In the genomic region with DNA sequence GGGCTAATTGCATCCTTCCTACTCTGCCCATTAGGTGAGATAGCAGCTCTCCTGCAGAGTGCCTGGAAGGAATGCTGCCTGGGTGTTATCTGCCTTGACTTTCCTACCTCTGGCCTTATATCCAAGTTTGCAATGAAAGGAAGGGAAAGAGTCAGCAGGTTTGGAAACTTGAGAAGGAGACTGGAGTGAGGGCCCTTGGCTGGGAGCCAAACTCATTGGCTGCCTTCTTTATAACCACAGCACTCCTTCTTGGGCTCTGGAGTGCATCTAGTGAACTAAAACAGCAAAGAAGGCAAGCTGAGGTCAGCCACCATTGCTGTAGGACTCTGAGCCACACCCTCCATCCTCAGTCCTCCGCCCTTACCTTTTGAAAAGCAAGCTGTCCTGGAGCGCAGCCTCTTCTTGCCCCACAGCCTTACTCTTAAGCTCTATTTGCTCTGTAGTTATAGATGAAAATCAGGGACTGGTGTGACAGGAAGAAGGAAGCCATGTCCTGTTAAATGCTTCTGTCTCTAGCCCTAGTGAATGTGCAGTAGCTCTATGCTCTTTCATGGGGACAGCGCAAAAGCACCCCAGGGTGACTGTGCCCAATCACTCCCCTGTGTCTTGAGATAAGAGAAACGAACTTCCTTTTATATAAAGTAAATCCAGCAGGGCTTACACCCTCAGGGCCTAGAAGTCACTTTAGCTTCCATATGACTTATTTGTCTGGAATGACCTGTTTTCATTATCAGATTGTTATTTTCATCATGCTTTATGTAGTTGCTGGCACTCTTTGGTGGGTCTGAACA, we compare ENCODE assay signal across 8 mouse cellular contexts. TPM values are rescaled to one million over a fixed set of nuclear protein-coding genes. Genes with fewer than 3 reads are reported as not detected.
DNase-seq lines count a peak whose midpoint lies in the region; ATAC-seq and TF ChIP-seq lines count a peak whose summit lies in the region.

No protein-coding gene starts in this region.

- H3K4me1 ChIP-seq in heart, embryonic 11.5 days (ENCODE audit: control insufficient read depth, insufficient read depth, low read length): peaks cover 47% of the 10 kb centered on the region
- H3K4me1 ChIP-seq in embryonic facial prominence, embryonic 15.5 days: peaks cover 34% of the 10 kb centered on the region
- H3K4me1 ChIP-seq in limb, embryonic 14.5 days (ENCODE audit: control insufficient read depth, insufficient read depth, low read length): peaks cover 44% of the 10 kb centered on the region

- WGBS in heart, embryonic 11.5 days (ENCODE audit: insufficient replicate concordance): 72% methylated on average over 4 of the region's 4 CpGs
- 68% methylated on average over 4 of the region's 4 CpGs for WGBS in embryonic facial prominence, embryonic 15.5 days
- 47% methylated on average over 4 of the region's 4 CpGs for WGBS in limb, embryonic 14.5 days

- H3K9ac ChIP-seq in heart, embryonic 11.5 days (ENCODE audit: low read depth, low read length): no peak overlapping the region
- no peak overlapping the region for H3K9ac ChIP-seq in embryonic facial prominence, embryonic 15.5 days
- H3K9ac ChIP-seq in limb, embryonic 14.5 days (ENCODE audit: low read depth, low read length, severe bottlenecking): no peak overlapping the region

- no peak for DNase-seq in heart, postnatal 25 days (ENCODE audit: low spot score)
- DNase-seq in 416B (ENCODE audit: low read depth): peak; percentile 21
- peak; percentile 95 for DNase-seq in limb, embryonic 14.5 days (ENCODE audit: low spot score)
- no peak for DNase-seq in layer of hippocampus, adult 18-20 months (ENCODE audit: low spot score in 2 of 2)
- DNase-seq in thymus, postnatal 36 days: no peak
- DNase-seq in right cerebral cortex, postnatal 36 days (ENCODE audit: low spot score in 2 of 2): no peak

- no peak overlapping the region for H3K4me3 ChIP-seq in heart, embryonic 11.5 days (ENCODE audit: low read depth, low read length)
- no peak overlapping the region for H3K4me3 ChIP-seq in embryonic facial prominence, embryonic 15.5 days (replicated peaks)
- no peak overlapping the region for H3K4me3 ChIP-seq in limb, embryonic 14.5 days (replicated peaks; ENCODE audit: low read length)

- intact Hi-C loops in heart, postnatal 25 days (cut with DNase I): no loop called here

- no peaks in the 10 kb centered on the region for H3K36me3 ChIP-seq in heart, embryonic 11.5 days (ENCODE audit: control insufficient read depth, insufficient read depth, low read length)
- 0 out of 2 replicates have a peak, but pooled peaks cover 3% of the 10 kb centered on the region for H3K36me3 ChIP-seq in embryonic facial prominence, embryonic 15.5 days
- H3K36me3 ChIP-seq in limb, embryonic 14.5 days (ENCODE audit: control insufficient read depth, insufficient read depth, low read length): no peaks in the 10 kb centered on the region

- H3K4me2 ChIP-seq in heart, embryonic 11.5 days: no peak overlapping the region
- H3K4me2 ChIP-seq in embryonic facial prominence, embryonic 15.5 days (replicated peaks): no peak overlapping the region
- no peak overlapping the region; the same call in 1 of the 2 replicates for H3K4me2 ChIP-seq in limb, embryonic 14.5 days (replicated peaks; ENCODE audit: low read depth, low read length, severe bottlenecking)

- no peak for ATAC-seq in heart, embryonic 11.5 days (replicated peaks; ENCODE audit: insufficient number of reproducible peaks, low FRiP score, low TSS enrichment)
- 0 out of 2 replicates have a peak, but pooled peaks have one; percentile 13 for ATAC-seq in embryonic facial prominence, embryonic 15.5 days (ENCODE audit: insufficient number of reproducible peaks, low FRiP score, low TSS enrichment, low read depth)
- ATAC-seq in limb, embryonic 14.5 days (ENCODE audit: low FRiP score, low read depth): peak; percentile 71

- TF ChIP-seq POLR2A in limb, embryonic 14.5 days (IDR thresholded peaks at IDR 0.05; ENCODE audit: borderline replicate concordance, extremely low read depth, insufficient read depth, insufficient read length): no peak

- peak overlapping the region; percentile 46 for H3K27ac ChIP-seq in heart, embryonic 11.5 days (ENCODE audit: low read depth, low read length)
- H3K27ac ChIP-seq in embryonic facial prominence, embryonic 15.5 days (replicated peaks): peak overlapping the region; percentile 73
- peak overlapping the region; percentile 81 for H3K27ac ChIP-seq in limb, embryonic 14.5 days (replicated peaks; ENCODE audit: low read depth, low read length)

- no peaks in the 10 kb centered on the region for H3K27me3 ChIP-seq in heart, embryonic 11.5 days (ENCODE audit: control insufficient read depth, insufficient read depth, low read length)
- H3K27me3 ChIP-seq in embryonic facial prominence, embryonic 15.5 days: no peaks in the 10 kb centered on the region
- no peaks in the 10 kb centered on the region for H3K27me3 ChIP-seq in limb, embryonic 14.5 days (ENCODE audit: control insufficient read depth, insufficient read depth, low read length)

- no peaks in the 10 kb centered on the region for H3K9me3 ChIP-seq in heart, embryonic 11.5 days (replicated peaks; ENCODE audit: control insufficient read depth, low read length)
- no peaks in the 10 kb centered on the region for H3K9me3 ChIP-seq in embryonic facial prominence, embryonic 15.5 days (replicated peaks)
- H3K9me3 ChIP-seq in limb, embryonic 14.5 days (ENCODE audit: control insufficient read depth, low read length): no peaks in the 10 kb centered on the region

RNA-seq across cellular contexts. Expression of gene Tgfb3, which starts 55.6 kb away (rescaled TPM):
- polyA plus RNA-seq in heart, embryonic 11.5 days (2014; fragmentation: Nextera tagmentation; extraction: Ambion mirVana): 9.2 and 11.8 TPM in 2 replicates
- 10 to 100 TPM; 14.8 to 16.5 TPM for total RNA-seq in heart, postnatal 25 days (2021)
- polyA plus RNA-seq in embryonic facial prominence, embryonic 15.5 days (2015; fragmentation: Nextera tagmentation; extraction: Ambion mirVana): 67.5 and 71.6 TPM in 2 replicates
- polyA plus RNA-seq in limb, embryonic 14.5 days (2012; rRNA removed): 85.0 and 87.3 TPM in 2 replicates
- 64.7 and 70.4 TPM in 2 replicates for polyA plus RNA-seq in limb, embryonic 14.5 days (2014; fragmentation: Nextera tagmentation; extraction: Ambion mirVana)
- total RNA-seq in layer of hippocampus, adult 18-20 months (2021): 10 to 100 TPM; 18.8 to 19.4 TPM

RNA-seq across cellular contexts. Expression of gene Ift43, which starts 59.1 kb away (rescaled TPM):
- polyA plus RNA-seq in heart, embryonic 11.5 days (2014; fragmentation: Nextera tagmentation; extraction: Ambion mirVana): 113 and 124 TPM in 2 replicates
- total RNA-seq in heart, postnatal 25 days (2021): 10 to 100 TPM; 23.0 to 24.5 TPM
- polyA plus RNA-seq in embryonic facial prominence, embryonic 15.5 days (2015; fragmentation: Nextera tagmentation; extraction: Ambion mirVana): 83.6 and 97.9 TPM in 2 replicates
- polyA plus RNA-seq in limb, embryonic 14.5 days (2012; rRNA removed): 41.2 and 48.7 TPM in 2 replicates
- polyA plus RNA-seq in limb, embryonic 14.5 days (2014; fragmentation: Nextera tagmentation; extraction: Ambion mirVana): 75.5 and 84.1 TPM in 2 replicates
- total RNA-seq in layer of hippocampus, adult 18-20 months (2021): 10 to 100 TPM; 13.9 to 15.0 TPM

Comparison
In these comparisons a context has a peak if more than half of its experiments do, and no peak if none do; other contexts are left out.
1. DNase-seq: peak in 416B (single experiment) and limb, embryonic 14.5 days (single experiment); none in heart, postnatal 25 days (single experiment), layer of hippocampus, adult 18-20 months (0 of 2), thymus, postnatal 36 days (0 of 2) and right cerebral cortex, postnatal 36 days (0 of 2).
2. Peak in every context shown above with its lines, with median percentiles within 50 percentile points of each other: H3K27ac ChIP-seq.